Mouse (Mus musculus) ES-E14 (cell line): ENCODE measurements around the gene Lao1. TPM values are rescaled to one million over a fixed set of nuclear protein-coding genes. Genes with fewer than 3 reads are reported as not detected.

Experiments used
- DNase-seq: peaks from one replicate; pipeline ENCODE4 v3.0.0-alpha.2; 2013; ENCODE audit warnings: low read depth, low spot score
- H3K27ac ChIP-seq: 2 replicates; pipeline ENCODE4 v1.5.1; 2012; ENCODE audit warnings: low read depth, mild to moderate bottlenecking, low read length, moderate library complexity, mixed read lengths; ENCODE audit not compliant: poor library complexity, insufficient read depth, severe bottlenecking
- H3K36me3 ChIP-seq: 2 replicates; pipeline ENCODE4 v1.6.1; 2012; ENCODE audit warnings: mild to moderate bottlenecking, low read length, moderate library complexity, mixed read lengths; ENCODE audit not compliant: control insufficient read depth, poor library complexity, insufficient read depth, severe bottlenecking
- H3K4me1 ChIP-seq, 2 experiments: fragments of 150-350 bp in 1 of 2; sonication (generic) in 1 of 2; 2 replicates each; pipeline ENCODE4 v1.6.1; 2012; ENCODE audit warnings: low read length in 2 of 2, mild to moderate bottlenecking in 1 of 2, mixed read lengths in 1 of 2; ENCODE audit not compliant: control insufficient read depth in 2 of 2, insufficient read depth in 2 of 2, poor library complexity in 1 of 2
- H3K4me3 ChIP-seq, 2 experiments: fragments of 150-350 bp in 1 of 2; sonication (generic) in 1 of 2; 2 replicates each; pipeline ENCODE4 v1.5.1; 2012; ENCODE audit warnings: low read length in 2 of 2, low read depth in 1 of 2, mild to moderate bottlenecking in 1 of 2, mixed read lengths in 1 of 2; ENCODE audit not compliant: insufficient read depth in 1 of 2, poor library complexity in 1 of 2, severe bottlenecking in 1 of 2
- H3K9ac ChIP-seq: 2 replicates; pipeline ENCODE4 v1.6.1; 2012; ENCODE audit warnings: low read depth, mild to moderate bottlenecking, low read length, mixed read lengths; ENCODE audit not compliant: poor library complexity, insufficient read depth, severe bottlenecking
- H3K9me3 ChIP-seq: fragments of 150-350 bp; sonication (generic); 2 replicates; pipeline ENCODE4 v1.6.1; 2012; ENCODE audit warnings: low read depth, mild to moderate bottlenecking, low read length; ENCODE audit not compliant: control insufficient read depth, insufficient read depth
- CHD2 ChIP-seq: IDR thresholded peaks from 2 replicates; pipeline ENCODE4 v1.6.1; 2014; ENCODE audit warnings: mild to moderate bottlenecking, low read depth, low read length, inconsistent platforms
- HCFC1 ChIP-seq: IDR thresholded peaks from 2 replicates; pipeline ENCODE4 v1.6.1; 2012; ENCODE audit warnings: low read length, inconsistent platforms, borderline replicate concordance; ENCODE audit not compliant: insufficient read depth
- MAFK ChIP-seq: IDR thresholded peaks from 2 replicates; pipeline ENCODE4 v1.6.1; 2014; ENCODE audit warnings: mild to moderate bottlenecking, low read depth, low read length, inconsistent platforms; ENCODE audit not compliant: insufficient read depth
- ZC3H11A ChIP-seq: IDR thresholded peaks from 2 replicates; pipeline ENCODE4 v1.6.1; 2012; ENCODE audit warnings: low read depth, mild to moderate bottlenecking, inconsistent platforms, low read length, borderline replicate concordance
- ZNF384 ChIP-seq: IDR thresholded peaks from 2 replicates; pipeline ENCODE4 v1.6.1; 2012; ENCODE audit warnings: low read depth, low read length, inconsistent platforms
- in situ Hi-C, 2 experiments: fragments of 600-800 bp; cut with MboI; formaldehyde crosslinking; loops; one replicate each; pipeline ENCODE4 v1.15.1; 2025; ENCODE audit warnings: low sequenced_read_pairs in 2 of 2, inconsistent platforms in 1 of 2; ENCODE audit not compliant: unreplicated experiment in 2 of 2
- total RNA-seq: library from RNA; depleted of rRNA; stranded (reverse); fragments of 300-350 nt; gene quantifications from 2 replicates; pipeline ENCODE4 v1.2.3, GENCODE M21; 2012; rRNA removed

The Lao1 gene
- total RNA-seq, 1 experiment = not detected

- peaks cover 14 to 32% of the 10 kb centered on the region in 2 experiments for H3K4me1 ChIP-seq
- H3K9me3 ChIP-seq = no peaks in the 10 kb centered on the region
- H3K36me3 ChIP-seq = no peaks in the 10 kb centered on the region
- no peak overlapping the region for H3K4me3 ChIP-seq
- in situ Hi-C loops = loop anchor here in 1 of 2 experiments (25.0 kb wide), 1 partner anchor 99 kb away; the partner anchor contains the start of gene Slc2a1
- TF ChIP-seq CHD2 (no peak), MAFK (no peak), ZC3H11A (no peak), ZNF384 (no peak), HCFC1 (no peak)
- no peak overlapping the region for H3K27ac ChIP-seq
- no peak overlapping the region for H3K9ac ChIP-seq
- DNase-seq = no peak
Observed at GRCm38 (mm10) chr4:119013031-119013430, 51.7 kb downstream of the Lao1 start.

- Histone ChIP-seq H3K36me3 (no peaks in the 10 kb centered on the region), H3K9ac (no peak overlapping the region), H3K4me1 (peaks cover 14 to 21% of the 10 kb centered on the region in 2 experiments), H3K4me3 (no peak overlapping the region), H3K9me3 (no peaks in the 10 kb centered on the region), H3K27ac (no peak overlapping the region)
- TF ChIP-seq HCFC1 = no peak
- in situ Hi-C loops = loop anchor here in 1 of 2 experiments (25.0 kb wide), 1 partner anchor 97 kb away; the partner anchor contains the start of gene Slc2a1
- DNase-seq = no peak
Observed at GRCm38 (mm10) chr4:119014997-119015396, 53.6 kb downstream of the Lao1 start.

GRCm38 (mm10) chr4:119015557-119015956, 54.2 kb downstream of the Lao1 start:
- Histone ChIP-seq H3K4me3 (no peak overlapping the region), H3K4me1 (peaks cover 14 to 16% of the 10 kb centered on the region in 2 experiments), H3K36me3 (no peaks in the 10 kb centered on the region), H3K27ac (no peak overlapping the region), H3K9ac (no peak overlapping the region), H3K9me3 (no peaks in the 10 kb centered on the region)
- TF ChIP-seq ZC3H11A (no peak), MAFK (no peak), CHD2 (no peak), ZNF384 (no peak), HCFC1 (no peak)
- in situ Hi-C loops = loop anchor here in 1 of 2 experiments (25.0 kb wide), 1 partner anchor 97 kb away; the partner anchor contains the start of gene Slc2a1
- DNase-seq = no peak

GRCm38 (mm10) chr4:119017078-119017477, 55.7 kb downstream of the Lao1 start:
- Histone ChIP-seq H3K9me3 (no peaks in the 10 kb centered on the region), H3K4me1 (peaks cover 9 to 10% of the 10 kb centered on the region in 2 experiments; a peak in 3 of 4 replicates), H3K4me3 (no peak overlapping the region), H3K36me3 (no peaks in the 10 kb centered on the region), H3K9ac (no peak overlapping the region), H3K27ac (no peak overlapping the region)
- TF ChIP-seq HCFC1 (no peak), CHD2 (no peak), ZC3H11A (no peak), MAFK (no peak), ZNF384 (no peak)
- in situ Hi-C loops = loop anchor here in 1 of 2 experiments (25.0 kb wide), 1 partner anchor 95 kb away; the partner anchor contains the start of gene Slc2a1
- no peak for DNase-seq

Other genes starting within 250 kb of the Lao1 start
- gene Olfr1340, start 241.4 kb upstream of the Lao1 start, total RNA-seq = not detected in 2 replicates
- gene Olfr1339, start 229.4 kb upstream of the Lao1 start, total RNA-seq = not detected in 2 replicates
- gene Olfr1338, start 202.8 kb upstream of the Lao1 start, total RNA-seq = not detected in 2 replicates
- not detected in 2 replicates for gene Olfr1337, start 179.0 kb upstream of the Lao1 start, total RNA-seq
- gene Olfr1335, start 151.6 kb upstream of the Lao1 start, total RNA-seq = not detected in 2 replicates
- not detected in 2 replicates for gene Olfr1333, start 125.3 kb upstream of the Lao1 start, total RNA-seq
- gene Olfr1331, start 96.9 kb upstream of the Lao1 start, total RNA-seq = not detected in 2 replicates
- gene Olfr1330, start 73.0 kb upstream of the Lao1 start, total RNA-seq = not detected in 2 replicates
- gene Olfr1329, start 44.1 kb upstream of the Lao1 start, total RNA-seq = not detected in 2 replicates
- 0.11 TPM in 1 of 2 replicates, not detected in the other for gene Olfr1328, start 23.0 kb upstream of the Lao1 start, total RNA-seq
- 526 and 1,358 TPM in 2 replicates for gene Slc2a1, start 147.1 kb downstream of the Lao1 start, total RNA-seq
- gene Zfp691, start 212.6 kb downstream of the Lao1 start, total RNA-seq = 3.9 and 5.4 TPM in 2 replicates
- gene Ermap, start 228.4 kb downstream of the Lao1 start, total RNA-seq = 0.18 TPM in 1 of 2 replicates, not detected in the other
- gene Svbp, start 233.7 kb downstream of the Lao1 start, total RNA-seq = 29.9 and 33.0 TPM in 2 replicates